Mouse (Mus musculus) midbrain, embryonic 12.5 days (tissue): ENCODE results near the gene Cdh4. TPM values are rescaled to one million over a fixed set of nuclear protein-coding genes. Genes with fewer than 3 reads are reported as not detected.

Experiments
- ATAC-seq: fragments of 200-750 bp; cut with Nextera tagmentation; 2 replicates; pipeline ENCODE4 v1.8.0; 2017; ENCODE audit warnings: low read depth, moderate TSS enrichment, moderate library complexity; ENCODE audit not compliant: low FRiP score
- H3K27ac ChIP-seq: fragments of 300-500 bp; sonication (generic); replicated peaks from 2 replicates; pipeline ENCODE4 v1.5.1; 2016; ENCODE audit warnings: mild to moderate bottlenecking
- H3K27me3 ChIP-seq: fragments of 300-500 bp; sonication (generic); 2 replicates; pipeline ENCODE4 v1.6.1; 2016; ENCODE audit warnings: mild to moderate bottlenecking
- H3K36me3 ChIP-seq: fragments of 300-500 bp; sonication (generic); 2 replicates; pipeline ENCODE4 v1.6.1; 2016
- H3K4me1 ChIP-seq: fragments of 300-500 bp; sonication (generic); 2 replicates; pipeline ENCODE4 v1.6.1; 2016
- H3K4me2 ChIP-seq: fragments of 300-500 bp; sonication (generic); replicated peaks from 2 replicates; pipeline ENCODE4 v1.6.1; 2016; ENCODE audit warnings: mild to moderate bottlenecking, moderate library complexity
- H3K4me3 ChIP-seq: fragments of 300-500 bp; sonication (generic); 2 replicates; pipeline ENCODE4 v1.5.1; 2016; ENCODE audit warnings: mild to moderate bottlenecking
- H3K9ac ChIP-seq: fragments of 300-500 bp; sonication (generic); replicated peaks from 2 replicates; pipeline ENCODE4 v1.6.1; 2016; ENCODE audit warnings: mild to moderate bottlenecking, moderate library complexity
- H3K9me3 ChIP-seq: fragments of 300-500 bp; sonication (generic); 2 replicates; pipeline ENCODE4 v1.6.1; 2016; ENCODE audit warnings: mild to moderate bottlenecking
- WGBS: fragments of 180-500 bp; shearing (Covaris S2); methylation state at CpG from one replicate; pipeline ENCODE4 v1.1.7; 2016; 5-methylcytosine and 5-hydroxymethylcytosine counted together
- polyA plus RNA-seq: library from polyadenylated mRNA; unstranded; fragments of >200 nt; fragmentation: Nextera tagmentation; extraction: Ambion mirVana; gene quantifications from 2 replicates; pipeline ENCODE4 v1.2.1, GENCODE M21; 2016

Cdh4 gene
- polyA plus RNA-seq, 1 experiment from 2014 or later: 18.2 TPM

DNA sequence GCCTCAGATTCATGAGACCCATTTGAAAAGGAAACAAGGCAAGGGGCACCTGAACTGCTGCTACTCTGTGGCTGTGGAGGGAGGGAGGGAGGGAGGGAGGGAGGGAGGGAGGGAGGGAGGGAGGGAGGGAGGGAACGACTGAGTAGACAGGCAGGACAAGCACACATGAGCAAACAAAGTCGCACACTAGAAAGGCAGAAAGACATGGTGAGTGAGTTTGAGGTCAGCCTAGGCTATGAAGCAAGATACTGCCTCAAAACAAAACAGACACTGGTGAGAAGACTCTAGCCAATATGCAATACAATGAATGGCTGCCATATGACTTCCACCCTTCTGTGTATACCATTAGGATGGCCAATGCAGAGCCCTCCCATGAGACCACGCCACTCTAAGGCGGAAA, 502.8 kb downstream of the Cdh4 start:
- ATAC-seq: no peak
- H3K4me1 ChIP-seq: peaks cover 37% of the 10 kb centered on the region
- 40% methylated on average over 4 of the region's 4 CpGs for WGBS

DNA sequence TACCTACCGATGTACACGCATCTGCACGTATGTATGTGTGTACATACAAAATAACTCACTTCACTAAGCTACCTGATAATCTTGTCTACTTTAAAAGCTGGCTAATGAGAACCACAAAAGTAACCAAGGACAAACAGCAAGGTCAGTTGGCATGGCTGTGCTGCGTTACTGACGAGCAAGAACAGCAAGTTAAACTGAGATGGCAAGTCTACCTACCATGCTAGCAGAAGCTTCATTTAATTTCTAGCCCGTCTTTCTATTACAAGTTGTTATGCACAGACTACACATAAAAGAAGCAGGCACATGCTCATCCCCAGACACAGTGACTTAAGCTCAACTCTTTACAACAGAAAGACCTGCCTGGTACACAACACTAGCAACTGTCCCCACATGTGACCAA, 504.3 kb downstream of the Cdh4 start:
- no peak overlapping the region for H3K9ac ChIP-seq
- peaks cover 40% of the 10 kb centered on the region for H3K4me1 ChIP-seq
- no peak for ATAC-seq
- no peaks in the 10 kb centered on the region for H3K9me3 ChIP-seq
- H3K36me3 ChIP-seq: no peaks in the 10 kb centered on the region
- no peak overlapping the region for H3K27ac ChIP-seq
- H3K4me3 ChIP-seq: no peak overlapping the region
- 89% methylated on average over 6 of the region's 6 CpGs for WGBS
- no peak overlapping the region for H3K4me2 ChIP-seq
- H3K27me3 ChIP-seq: no peaks in the 10 kb centered on the region

More for the DNA sequence above, 502.8 kb downstream of the Cdh4 start:
- Histone ChIP-seq H3K36me3 (no peaks in the 10 kb centered on the region), H3K4me3 (no peak overlapping the region), H3K27ac (no peak overlapping the region), H3K9me3 (no peaks in the 10 kb centered on the region), H3K27me3 (no peaks in the 10 kb centered on the region), H3K4me2 (no peak overlapping the region), H3K9ac (no peak overlapping the region)

DNA sequence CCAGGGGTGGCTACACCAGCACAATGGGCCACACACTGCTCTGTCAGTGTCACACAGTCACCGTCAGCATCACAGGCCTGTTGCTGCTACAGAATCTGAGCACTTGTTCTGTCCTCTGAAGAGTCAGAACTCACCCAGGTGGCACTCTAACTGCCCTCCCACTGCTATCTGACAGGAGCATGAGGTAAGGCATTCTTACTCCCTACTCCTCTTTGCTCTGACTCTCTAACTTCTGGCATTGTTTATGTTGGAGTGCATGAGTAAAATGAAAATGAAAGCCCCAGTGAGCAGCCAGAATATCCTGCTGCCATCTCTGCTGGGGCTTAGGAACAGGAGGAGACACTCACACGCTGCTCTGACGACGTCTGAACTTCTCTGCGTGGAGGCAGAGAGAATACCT, 505.4 kb downstream of the Cdh4 start:
- Histone ChIP-seq H3K4me2 (no peak overlapping the region), H3K9ac (no peak overlapping the region), H3K27me3 (no peaks in the 10 kb centered on the region), H3K4me3 (no peak overlapping the region), H3K36me3 (no peaks in the 10 kb centered on the region), H3K4me1 (peaks cover 48% of the 10 kb centered on the region), H3K27ac (no peak overlapping the region), H3K9me3 (no peaks in the 10 kb centered on the region)
- ATAC-seq: no peak
- 65% methylated on average over 5 of the region's 5 CpGs for WGBS

DNA sequence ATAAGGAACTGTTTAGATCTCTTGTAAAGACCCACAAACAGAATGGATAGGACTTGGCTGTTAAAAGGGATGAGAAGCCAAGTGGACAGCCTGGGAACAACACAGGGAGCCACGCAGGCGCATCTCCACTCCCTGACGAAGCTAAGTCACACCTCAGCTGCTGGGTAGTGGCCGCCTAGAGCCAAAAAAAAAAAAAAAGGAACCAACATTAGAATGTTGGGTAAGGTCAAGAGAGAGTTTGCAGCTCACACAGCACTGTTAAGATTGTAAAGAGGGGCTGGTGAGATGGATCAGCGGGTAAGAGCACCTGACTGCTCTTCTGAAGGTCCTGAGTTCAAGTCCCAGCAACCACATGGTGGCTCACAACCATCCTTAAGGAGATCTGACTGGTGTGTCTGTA, 506.6 kb downstream of the Cdh4 start:
- Histone ChIP-seq H3K27ac (no peak overlapping the region), H3K36me3 (no peaks in the 10 kb centered on the region), H3K4me2 (no peak overlapping the region), H3K4me3 (no peak overlapping the region), H3K9ac (no peak overlapping the region), H3K27me3 (no peaks in the 10 kb centered on the region), H3K9me3 (no peaks in the 10 kb centered on the region), H3K4me1 (peaks cover 42% of the 10 kb centered on the region)
- no peak for ATAC-seq
- WGBS: 89% methylated on average over 5 of the region's 5 CpGs
